Mouse (Mus musculus) forebrain, embryonic 14.5 days (tissue): ENCODE measurements around the gene Ptpn3. TPM values are rescaled to one million over a fixed set of nuclear protein-coding genes. Genes with fewer than 3 reads are reported as not detected.

Experiments
- ATAC-seq: fragments of 200-750 bp; cut with Nextera tagmentation; 2 replicates; pipeline ENCODE4 v1.8.0; 2017; ENCODE audit warnings: mild to moderate bottlenecking, moderate library complexity
- DNase-seq: peaks from one replicate; pipeline ENCODE4 v3.0.0-alpha.2; 2015; ENCODE audit warnings: low spot score
- H3K27ac ChIP-seq: fragments of 300-500 bp; sonication (generic); 2 replicates; pipeline ENCODE4 v1.5.1; 2014; ENCODE audit warnings: low read depth, mild to moderate bottlenecking, control low read depth, low read length, moderate library complexity
- H3K27me3 ChIP-seq: fragments of 300-500 bp; sonication (generic); replicated peaks from 2 replicates; pipeline ENCODE4 v1.6.1; 2014; ENCODE audit warnings: low read length, control low read depth, mixed read lengths; ENCODE audit not compliant: control insufficient read depth, insufficient read depth
- H3K36me3 ChIP-seq: fragments of 300-500 bp; sonication (generic); 2 replicates; pipeline ENCODE4 v1.6.1; 2014; ENCODE audit warnings: low read length, control low read depth; ENCODE audit not compliant: control insufficient read depth, insufficient read depth
- H3K4me1 ChIP-seq: fragments of 300-500 bp; sonication (generic); 2 replicates; pipeline ENCODE4 v1.6.1; 2014; ENCODE audit warnings: antibody characterized with exemption, low read length, control low read depth; ENCODE audit not compliant: control insufficient read depth, insufficient read depth
- H3K4me2 ChIP-seq: fragments of 300-500 bp; sonication (generic); 2 replicates; pipeline ENCODE4 v1.6.1; 2014; ENCODE audit warnings: mild to moderate bottlenecking, control low read depth, low read length
- H3K4me3 ChIP-seq: fragments of 300-500 bp; sonication (generic); 2 replicates; pipeline ENCODE4 v1.5.1; 2014; ENCODE audit warnings: low read depth, low read length, control low read depth
- H3K9ac ChIP-seq: fragments of 300-500 bp; sonication (generic); 2 replicates; pipeline ENCODE4 v1.6.1; 2014; ENCODE audit warnings: mild to moderate bottlenecking, low read length, control low read depth, moderate library complexity
- H3K9me3 ChIP-seq: fragments of 300-500 bp; sonication (generic); replicated peaks from 2 replicates; pipeline ENCODE4 v1.6.1; 2016; ENCODE audit warnings: low read length, control low read depth, mixed read lengths; ENCODE audit not compliant: control insufficient read depth
- WGBS: fragments of 180-500 bp; shearing (Covaris S2); extraction: QIAGEN DNeasy Blood & Tissue Kit; methylation state at CpG from one replicate; pipeline ENCODE4 v1.1.7; 2014; 5-methylcytosine and 5-hydroxymethylcytosine counted together
- polyA plus RNA-seq: library from polyadenylated mRNA; unstranded; fragments of >200 nt; fragmentation: Nextera tagmentation; extraction: Ambion mirVana; gene quantifications from 2 replicates; pipeline ENCODE4 v1.2.1, GENCODE M21; 2014

Gene Ptpn3
- polyA plus RNA-seq, 1 experiment from 2014 or later = 0.58 TPM

DNA sequence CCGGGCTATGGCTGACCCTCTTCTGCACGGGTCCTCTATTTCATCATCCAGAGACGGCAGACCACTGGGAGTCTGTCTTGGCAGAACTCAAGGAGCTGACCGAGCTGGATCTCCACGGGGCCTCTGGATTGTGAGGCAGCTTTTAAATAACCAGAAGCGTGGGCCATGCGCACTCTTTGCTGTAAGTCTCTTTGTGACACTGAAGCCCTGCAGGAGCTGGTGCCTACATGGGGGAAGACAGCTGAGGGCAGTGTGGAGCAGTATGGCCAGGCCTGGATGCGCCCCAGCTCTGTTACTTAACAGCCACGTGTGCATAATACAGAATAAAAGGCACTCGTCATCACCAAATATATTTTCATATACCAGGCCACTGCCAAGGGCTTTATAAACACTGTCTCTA, 60.7 kb downstream of the Ptpn3 start:
- Histone ChIP-seq H3K4me1 (no peaks in the 10 kb centered on the region), H3K27ac (no peak overlapping the region), H3K4me2 (no peak overlapping the region), H3K36me3 (no peaks in the 10 kb centered on the region), H3K4me3 (no peak overlapping the region), H3K9ac (no peak overlapping the region), H3K27me3 (no peaks in the 10 kb centered on the region), H3K9me3 (no peaks in the 10 kb centered on the region)
- DNase-seq (no peak), ATAC-seq (no peak)
- 86% methylated on average over 10 of the region's 10 CpGs for WGBS

DNA sequence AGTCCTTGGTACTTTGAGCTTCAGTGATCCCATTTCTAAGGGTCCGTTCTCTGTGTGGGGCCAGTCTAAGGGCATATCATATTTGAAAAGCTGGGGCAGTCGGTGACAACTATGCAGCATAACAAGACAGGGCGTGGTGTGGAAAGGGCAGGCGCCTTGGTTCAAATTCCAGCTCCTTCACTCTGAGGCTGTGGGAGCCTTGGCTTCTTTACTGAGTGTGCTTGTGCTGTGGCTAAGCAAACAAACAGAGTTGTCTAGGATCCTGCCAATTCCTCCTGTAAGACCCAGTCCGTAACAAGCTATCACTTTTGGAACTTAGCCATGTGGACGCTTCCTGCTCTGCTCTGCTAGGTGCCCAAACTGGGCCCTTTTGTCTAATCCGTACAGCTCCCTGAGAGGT, 61.5 kb downstream of the Ptpn3 start:
- 55% methylated on average over 7 of the region's 7 CpGs for WGBS
- ATAC-seq (no peak), DNase-seq (peak; percentile 43)
- no peak overlapping the region for H3K9ac ChIP-seq
- H3K4me3 ChIP-seq = no peak overlapping the region
- H3K27ac ChIP-seq = no peak overlapping the region
- no peaks in the 10 kb centered on the region for H3K36me3 ChIP-seq
- no peaks in the 10 kb centered on the region for H3K27me3 ChIP-seq
- no peaks in the 10 kb centered on the region for H3K9me3 ChIP-seq
- no peaks in the 10 kb centered on the region for H3K4me1 ChIP-seq
- no peak overlapping the region for H3K4me2 ChIP-seq

GRCm38 (mm10) chr4:57239112-57239511, 62.5 kb downstream of the Ptpn3 start:
- Histone ChIP-seq H3K27ac (no peak overlapping the region), H3K36me3 (no peaks in the 10 kb centered on the region), H3K4me2 (no peak overlapping the region), H3K4me1 (no peaks in the 10 kb centered on the region), H3K9me3 (no peaks in the 10 kb centered on the region), H3K27me3 (no peaks in the 10 kb centered on the region), H3K9ac (no peak overlapping the region), H3K4me3 (no peak overlapping the region)
- no peak for DNase-seq
- 79% methylated on average over 6 of the region's 6 CpGs for WGBS
- no peak for ATAC-seq

DNA sequence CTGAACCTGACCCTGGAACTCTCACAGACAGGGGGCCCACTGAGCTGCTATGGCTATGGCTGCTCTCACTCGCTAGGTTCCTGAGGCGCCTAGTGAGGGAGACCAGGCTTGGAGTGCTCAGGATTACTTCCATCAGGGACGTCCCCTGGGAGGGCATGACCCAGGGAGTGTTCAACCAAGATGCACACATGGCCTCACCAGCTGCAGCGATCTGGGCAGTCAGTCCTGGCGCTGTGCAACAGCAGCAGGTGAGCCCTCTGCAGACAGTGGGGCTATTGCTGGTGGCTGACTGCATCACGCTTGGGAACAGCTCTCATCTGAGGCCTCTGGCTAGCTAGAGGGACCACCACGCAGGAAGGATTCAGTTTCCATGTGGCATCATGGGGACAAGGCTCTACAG, 63.5 kb downstream of the Ptpn3 start:
- Histone ChIP-seq H3K9ac (no peak overlapping the region), H3K9me3 (no peaks in the 10 kb centered on the region), H3K27me3 (no peaks in the 10 kb centered on the region), H3K36me3 (no peaks in the 10 kb centered on the region), H3K4me3 (no peak overlapping the region), H3K4me1 (no peaks in the 10 kb centered on the region), H3K27ac (no peak overlapping the region), H3K4me2 (no peak overlapping the region)
- no peak for DNase-seq
- no peak for ATAC-seq
- 86% methylated on average over 7 of the region's 7 CpGs for WGBS

DNA sequence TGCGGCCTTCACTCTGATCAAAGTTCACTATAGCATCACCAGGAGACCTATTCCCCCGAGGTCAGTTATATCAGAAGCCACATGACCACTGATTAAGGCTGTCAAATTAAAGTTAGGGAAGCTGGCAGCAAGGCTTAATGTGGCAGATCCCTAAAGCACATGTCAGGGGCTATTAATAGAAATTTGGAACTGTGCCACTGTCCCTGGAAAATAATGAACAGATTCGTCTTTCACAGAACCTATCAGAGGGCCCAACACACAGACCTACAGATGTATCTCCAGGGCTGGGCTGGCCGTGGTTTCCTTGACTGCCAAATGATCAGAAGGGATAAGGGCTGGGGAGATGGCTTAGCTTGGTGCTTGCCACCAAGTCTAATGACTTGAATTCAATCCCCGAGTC, 65.1 kb downstream of the Ptpn3 start:
- Histone ChIP-seq H3K4me3 (no peak overlapping the region), H3K27me3 (no peaks in the 10 kb centered on the region), H3K4me1 (0 out of 2 replicates have a peak, but pooled peaks cover 2% of the 10 kb centered on the region), H3K36me3 (no peaks in the 10 kb centered on the region), H3K4me2 (no peak overlapping the region), H3K27ac (no peak overlapping the region), H3K9me3 (no peaks in the 10 kb centered on the region), H3K9ac (no peak overlapping the region)
- 65% methylated on average over 5 of the region's 5 CpGs for WGBS
- no peak for DNase-seq
- no peak for ATAC-seq

- 0 out of 2 replicates have a peak, but pooled peaks cover 7% of the 10 kb centered on the region for H3K4me1 ChIP-seq
- H3K9me3 ChIP-seq = no peaks in the 10 kb centered on the region
- H3K27me3 ChIP-seq = no peaks in the 10 kb centered on the region
- ATAC-seq (no peak), DNase-seq (no peak)
- no peak overlapping the region for H3K4me3 ChIP-seq
- no peak overlapping the region for H3K9ac ChIP-seq
- WGBS = 79% methylated on average over 4 of the region's 4 CpGs
- no peaks in the 10 kb centered on the region for H3K36me3 ChIP-seq
- H3K4me2 ChIP-seq = no peak overlapping the region
- no peak overlapping the region for H3K27ac ChIP-seq
Measured at GRCm38 (mm10) chr4:57235741-57236140, 65.9 kb downstream of the Ptpn3 start.

DNA sequence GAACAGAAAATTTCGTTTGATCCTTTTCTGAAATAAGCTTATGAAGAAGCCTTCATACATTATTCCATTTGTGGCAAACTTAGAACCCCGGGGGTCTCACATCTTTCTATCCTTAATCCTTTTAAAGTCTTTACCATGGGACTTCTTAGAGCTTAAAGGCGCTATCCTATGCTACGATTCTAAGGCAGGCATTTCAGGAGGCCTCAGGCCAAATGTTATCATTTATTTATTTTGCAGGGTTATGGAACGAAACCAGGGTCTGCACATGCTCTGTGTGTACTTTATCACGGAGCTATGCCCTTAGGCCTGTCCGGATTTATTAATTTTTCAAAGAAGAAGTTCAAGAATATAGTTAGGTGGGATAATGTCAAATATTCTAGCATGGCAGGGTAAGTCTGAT, 67.3 kb downstream of the Ptpn3 start:
- no peak overlapping the region for H3K9ac ChIP-seq
- 81% methylated on average over 7 of the region's 7 CpGs for WGBS
- H3K9me3 ChIP-seq = no peaks in the 10 kb centered on the region
- DNase-seq (no peak), ATAC-seq (no peak)
- no peaks in the 10 kb centered on the region for H3K27me3 ChIP-seq
- H3K27ac ChIP-seq = no peak overlapping the region
- H3K4me3 ChIP-seq = no peak overlapping the region
- 0 out of 2 replicates have a peak, but pooled peaks cover 7% of the 10 kb centered on the region for H3K4me1 ChIP-seq
- H3K36me3 ChIP-seq = no peaks in the 10 kb centered on the region
- H3K4me2 ChIP-seq = no peak overlapping the region

- Histone ChIP-seq H3K4me2 (no peak overlapping the region), H3K27me3 (no peaks in the 10 kb centered on the region), H3K36me3 (no peaks in the 10 kb centered on the region), H3K4me1 (0 out of 2 replicates have a peak, but pooled peaks cover 7% of the 10 kb centered on the region), H3K27ac (no peak overlapping the region), H3K9me3 (no peaks in the 10 kb centered on the region), H3K9ac (no peak overlapping the region), H3K4me3 (no peak overlapping the region)
- DNase-seq (no peak), ATAC-seq (no peak)
- 97% methylated on average over 8 of the region's 8 CpGs for WGBS
Measured at GRCm38 (mm10) chr4:57232439-57232838, 69.2 kb downstream of the Ptpn3 start.

DNA sequence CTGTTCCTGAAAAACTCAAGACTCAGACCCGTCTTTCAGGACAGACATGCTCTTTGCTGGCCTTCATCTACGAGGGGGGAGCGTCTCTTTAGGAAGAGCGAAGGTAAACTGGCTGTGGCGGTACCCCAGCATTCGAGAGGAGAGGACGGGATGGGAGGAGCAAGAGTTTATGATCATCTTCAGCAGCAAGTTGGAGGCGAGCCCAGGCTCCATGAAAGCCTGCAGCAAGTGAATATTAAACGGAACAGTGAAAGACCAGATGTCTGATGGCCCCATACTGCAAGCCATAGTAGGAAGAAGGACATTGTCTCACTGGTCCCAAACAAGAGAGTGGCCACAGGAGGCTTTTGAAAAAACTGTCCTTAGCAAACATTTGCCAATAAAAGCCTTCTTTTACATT, 70.3 kb downstream of the Ptpn3 start:
- no peaks in the 10 kb centered on the region for H3K9me3 ChIP-seq
- no peaks in the 10 kb centered on the region for H3K36me3 ChIP-seq
- H3K27ac ChIP-seq = no peak overlapping the region
- ATAC-seq (no peak), DNase-seq (peak; percentile 32)
- no peaks in the 10 kb centered on the region for H3K27me3 ChIP-seq
- H3K4me2 ChIP-seq = no peak overlapping the region
- WGBS = 68% methylated on average over 9 of the region's 9 CpGs
- H3K4me3 ChIP-seq = no peak overlapping the region
- H3K9ac ChIP-seq = no peak overlapping the region
- 0 out of 2 replicates have a peak, but pooled peaks cover 7% of the 10 kb centered on the region for H3K4me1 ChIP-seq
